Mouse (Mus musculus) testis, adult 2 months (tissue): ENCODE measurements around the gene Nr1d1.

Experiments
- CTCF ChIP-seq: fragments of 200-500 bp; IDR thresholded peaks from 2 replicates; pipeline ENCODE4 v1.5.1; 2012; ENCODE audit warnings: low read depth, mild to moderate bottlenecking, inconsistent platforms, low read length, moderate library complexity; ENCODE audit not compliant: control insufficient read depth, insufficient read depth, insufficient replicate concordance
- POLR2A ChIP-seq: fragments of 200-500 bp; IDR thresholded peaks from 2 replicates; pipeline ENCODE4 v1.6.1; 2012; ENCODE audit warnings: low read depth, mild to moderate bottlenecking, inconsistent platforms, low read length, moderate library complexity; ENCODE audit not compliant: control insufficient read depth

DNA sequence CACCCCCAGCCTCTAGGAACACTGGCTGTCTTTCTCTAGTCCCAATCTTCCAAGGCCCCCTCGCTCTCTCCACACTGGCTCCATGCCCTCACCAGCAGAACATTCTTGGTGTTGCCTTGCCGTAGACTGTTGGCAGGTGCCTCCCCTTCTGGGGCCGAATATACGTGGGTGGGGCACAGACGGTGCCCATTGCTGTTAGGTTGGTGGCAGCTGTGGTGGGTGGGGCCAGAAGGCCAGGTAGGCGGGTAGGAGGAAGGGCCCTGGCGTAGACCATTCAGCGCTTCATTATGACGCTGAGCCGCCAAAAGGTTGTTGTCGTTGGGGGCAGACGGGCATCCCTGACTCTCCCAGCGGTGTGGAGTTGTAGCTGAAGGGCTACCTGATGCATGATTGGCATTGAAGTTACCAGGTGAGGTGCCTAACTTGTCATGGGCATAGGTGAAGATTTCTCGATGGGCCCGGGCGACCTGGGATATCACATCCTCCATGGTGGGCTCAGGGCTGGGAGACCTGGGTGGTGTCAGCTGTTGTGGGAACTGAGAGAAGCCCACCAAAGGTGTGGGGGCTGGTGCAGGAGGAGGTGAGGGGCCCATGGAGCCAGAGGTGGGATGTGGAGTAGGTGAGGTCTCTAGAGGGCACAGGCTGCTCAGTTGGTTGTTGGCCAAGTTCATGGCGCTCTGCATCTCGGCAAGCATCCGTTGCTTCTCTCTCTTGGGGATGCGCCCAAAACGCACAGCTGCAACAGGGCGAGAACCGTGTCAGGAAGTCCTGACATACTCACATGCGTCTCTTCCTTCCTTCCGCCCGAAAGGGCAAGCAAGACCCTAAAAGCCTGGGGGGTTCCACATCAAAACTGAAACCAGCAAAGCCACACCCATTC is 4.8 kb downstream of the Nr1d1 start:
- TF ChIP-seq CTCF = no peak
- no peak for TF ChIP-seq POLR2A
